Mouse (Mus musculus): ENCODE data around the gene Tctex1d1. TPM values are rescaled to one million over a fixed set of nuclear protein-coding genes. Genes with fewer than 3 reads are reported as not detected.

Gene Tctex1d1
- 1.2 and 1.7 TPM in 2 replicates for polyA plus RNA-seq (2012; rRNA removed)

DNA sequence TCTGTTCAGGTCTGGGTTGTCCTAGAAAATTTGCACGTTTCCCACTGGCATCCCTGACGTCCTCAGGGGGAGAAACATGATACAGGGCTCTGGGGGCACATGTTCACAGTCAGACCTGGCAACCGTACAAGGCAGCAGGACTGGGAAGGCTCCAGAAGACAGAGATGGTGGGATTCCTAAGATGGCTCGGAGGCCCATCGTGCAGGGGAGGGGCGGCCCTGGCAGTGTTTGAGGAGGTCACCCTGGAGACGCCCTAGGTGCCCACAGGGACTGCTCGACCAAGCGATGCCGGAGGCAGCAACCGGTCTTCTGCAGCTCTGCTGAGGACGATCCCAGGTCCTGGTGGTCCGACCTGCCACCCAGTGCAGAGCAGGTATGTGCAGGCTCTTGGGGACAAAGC is at the start of gene Tctex1d1:
Gene Tctex1d1 (plus strand): TSS at position 167 of the 400 bp plus-strand sequence.

DNA sequence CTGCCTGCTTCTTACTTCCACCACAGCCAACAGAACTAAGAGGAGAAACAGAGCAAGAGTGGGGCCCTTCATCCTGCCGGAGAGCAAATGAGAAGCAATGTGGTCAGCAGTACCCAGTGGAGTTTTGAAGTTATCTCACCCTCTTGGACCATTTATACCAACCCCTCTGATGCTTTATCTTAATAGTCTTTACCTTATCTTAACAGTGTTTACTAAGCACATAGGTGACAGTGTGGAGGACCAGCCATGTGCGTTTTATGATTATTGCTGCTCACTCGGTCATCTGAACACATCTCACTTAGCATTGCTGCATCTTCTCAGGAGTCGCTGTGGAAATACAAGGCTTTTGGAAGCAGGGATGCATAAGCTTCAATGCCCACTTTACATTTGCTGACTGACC is 48.2 kb downstream of the Tctex1d1 start, which contains the start of gene Insl5:
Gene Insl5 (minus strand): TSS at position 222 of the 400 bp plus-strand sequence.

Other genes with a start within 250 kb of the Tctex1d1 start
- gene Sgip1, start 237.3 kb upstream of the Tctex1d1 start, polyA plus RNA-seq (2012; rRNA removed), result 32.5 and 33.7 TPM in 2 replicates
- gene Insl5, start 48.2 kb downstream of the Tctex1d1 start, polyA plus RNA-seq (2012; rRNA removed), result 1.9 TPM in 2 replicates
- gene Mier1, start 135.8 kb downstream of the Tctex1d1 start, polyA plus RNA-seq (2012; rRNA removed), result 27.1 and 31.8 TPM in 2 replicates
- gene Wdr78, start 135.9 kb downstream of the Tctex1d1 start, polyA plus RNA-seq (2012; rRNA removed), result 8.2 and 8.7 TPM in 2 replicates
- 7.1 and 11.0 TPM in 2 replicates for gene Slc35d1, start 236.6 kb downstream of the Tctex1d1 start, polyA plus RNA-seq (2012; rRNA removed)